Mouse (Mus musculus) hindbrain, embryonic 16.5 days (tissue): ENCODE measurements around the gene AW011738. TPM values are rescaled to one million over a fixed set of nuclear protein-coding genes. Genes with fewer than 3 reads are reported as not detected.

ENCODE experiments used
- ATAC-seq: fragments of 200-750 bp; cut with Nextera tagmentation; 2 replicates; pipeline ENCODE4 v1.8.0; 2017; ENCODE audit warnings: moderate TSS enrichment, moderate library complexity
- H3K27ac ChIP-seq: fragments of 300-500 bp; sonication (generic); 2 replicates; pipeline ENCODE4 v1.5.1; 2014; ENCODE audit warnings: low read depth, mild to moderate bottlenecking, control low read depth, low read length, moderate library complexity
- H3K27me3 ChIP-seq: fragments of 300-500 bp; sonication (generic); replicated peaks from 2 replicates; pipeline ENCODE4 v1.6.1; 2014; ENCODE audit warnings: low read length; ENCODE audit not compliant: control insufficient read depth, insufficient read depth
- H3K36me3 ChIP-seq: fragments of 300-500 bp; sonication (generic); 2 replicates; pipeline ENCODE4 v1.6.1; 2014; ENCODE audit warnings: mild to moderate bottlenecking, low read length, moderate library complexity, mixed read lengths; ENCODE audit not compliant: control insufficient read depth, insufficient read depth
- H3K4me1 ChIP-seq: fragments of 300-500 bp; sonication (generic); 2 replicates; pipeline ENCODE4 v1.6.1; 2014; ENCODE audit warnings: low read depth, low read length; ENCODE audit not compliant: control insufficient read depth, insufficient read depth
- H3K4me2 ChIP-seq: fragments of 300-500 bp; sonication (generic); 2 replicates; pipeline ENCODE4 v1.6.1; 2014; ENCODE audit warnings: mild to moderate bottlenecking, low read length, control low read depth, moderate library complexity
- H3K4me3 ChIP-seq: fragments of 300-500 bp; sonication (generic); 2 replicates; pipeline ENCODE4 v1.5.1; 2014; ENCODE audit warnings: mild to moderate bottlenecking, low read length, control low read depth, moderate library complexity
- H3K9ac ChIP-seq: fragments of 300-500 bp; sonication (generic); 2 replicates; pipeline ENCODE4 v1.6.1; 2014; ENCODE audit warnings: low read depth, mild to moderate bottlenecking, control low read depth, low read length, moderate library complexity
- H3K9me3 ChIP-seq: fragments of 300-500 bp; sonication (generic); 2 replicates; pipeline ENCODE4 v1.6.1; 2014; ENCODE audit warnings: mild to moderate bottlenecking, low read length, moderate library complexity; ENCODE audit not compliant: control insufficient read depth
- WGBS: fragments of 180-500 bp; shearing (Covaris S2); extraction: QIAGEN DNeasy Blood & Tissue Kit; methylation state at CpG from one replicate; pipeline ENCODE4 v1.1.7; 2014; 5-methylcytosine and 5-hydroxymethylcytosine counted together
- polyA plus RNA-seq: library from polyadenylated mRNA; unstranded; fragments of >200 nt; fragmentation: Nextera tagmentation; extraction: Ambion mirVana; gene quantifications from 2 replicates; pipeline ENCODE4 v1.2.1, GENCODE M21; 2015

AW011738 gene
- 3.7 and 5.3 TPM in 2 replicates for polyA plus RNA-seq

GRCm38 (mm10) chr4:156203001-156203412 lies at the start of gene AW011738:
AW011738 (plus strand) TSS chr4:156203304.
- Histone ChIP-seq H3K4me3 (peak within 1 kb of the TSS; percentile 61), H3K4me1 (peaks cover 17% of the 10 kb centered on the region), H3K4me2 (peak within 1 kb of the TSS; percentile 96), H3K36me3 (no peaks in the 10 kb centered on the region), H3K9ac (peak within 1 kb of the TSS; percentile 75), H3K9me3 (no peaks in the 10 kb centered on the region), H3K27me3 (0 out of 2 replicates have a peak, but pooled peaks cover 2% of the 10 kb centered on the region), H3K27ac (peak within 1 kb of the TSS; percentile 84)
- WGBS, result under 1% methylated on average over 33 of the region's 39 CpGs
- ATAC-seq, result peak; percentile 84

- H3K4me3 ChIP-seq, result no peak overlapping the region
- peaks cover 11% of the 10 kb centered on the region for H3K9me3 ChIP-seq
- H3K4me1 ChIP-seq, result no peaks in the 10 kb centered on the region
- no peak overlapping the region for H3K9ac ChIP-seq
- H3K27ac ChIP-seq, result no peak overlapping the region
- H3K27me3 ChIP-seq, result no peaks in the 10 kb centered on the region
- no peaks in the 10 kb centered on the region for H3K36me3 ChIP-seq
- WGBS, result 95% methylated on average over 3 of the region's 3 CpGs
- no peak for ATAC-seq
- no peak overlapping the region for H3K4me2 ChIP-seq
Measured at GRCm38 (mm10) chr4:156154771-156155170, 48.3 kb upstream of the AW011738 start.

- H3K36me3 ChIP-seq, result peaks cover 74% of the 10 kb centered on the region
- H3K27ac ChIP-seq, result no peak overlapping the region
- no peak overlapping the region for H3K4me3 ChIP-seq
- H3K27me3 ChIP-seq, result no peaks in the 10 kb centered on the region
- no peaks in the 10 kb centered on the region for H3K4me1 ChIP-seq
- H3K9me3 ChIP-seq, result no peaks in the 10 kb centered on the region
- no peak overlapping the region for H3K9ac ChIP-seq
- H3K4me2 ChIP-seq, result no peak overlapping the region
- 97% methylated on average over 9 of the region's 9 CpGs for WGBS
- ATAC-seq, result no peak
Measured at GRCm38 (mm10) chr4:156166477-156166876, 36.6 kb upstream of the AW011738 start.

GRCm38 (mm10) chr4:156168611-156169010 lies 34.5 kb upstream of the AW011738 start:
- H3K9ac ChIP-seq, result no peak overlapping the region
- H3K27ac ChIP-seq, result no peak overlapping the region
- 96% methylated on average over 8 of the region's 8 CpGs for WGBS
- no peaks in the 10 kb centered on the region for H3K27me3 ChIP-seq
- no peak for ATAC-seq
- H3K4me1 ChIP-seq, result no peaks in the 10 kb centered on the region
- no peaks in the 10 kb centered on the region for H3K9me3 ChIP-seq
- no peak overlapping the region for H3K4me2 ChIP-seq
- H3K4me3 ChIP-seq, result no peak overlapping the region
- peaks cover 85% of the 10 kb centered on the region for H3K36me3 ChIP-seq

- 97% methylated on average over 10 of the region's 10 CpGs for WGBS
- H3K9ac ChIP-seq, result no peak overlapping the region
Measured at GRCm38 (mm10) chr4:156169129-156169528, 34.0 kb upstream of the AW011738 start.

GRCm38 (mm10) chr4:156171828-156172227 lies 31.3 kb upstream of the AW011738 start:
- Histone ChIP-seq H3K27me3 (no peaks in the 10 kb centered on the region), H3K9ac (no peak overlapping the region), H3K4me2 (no peak overlapping the region), H3K4me3 (no peak overlapping the region), H3K36me3 (peaks cover 94% of the 10 kb centered on the region), H3K4me1 (no peaks in the 10 kb centered on the region), H3K9me3 (no peaks in the 10 kb centered on the region), H3K27ac (no peak overlapping the region)
- WGBS, result 95% methylated on average over 11 of the region's 11 CpGs
- ATAC-seq, result no peak

More at GRCm38 (mm10) chr4:156169129-156169528, 34.0 kb upstream of the AW011738 start:
- ATAC-seq, result 0 out of 2 replicates have a peak, but pooled peaks have one; percentile 15
- H3K27ac ChIP-seq, result no peak overlapping the region
- H3K4me2 ChIP-seq, result no peak overlapping the region
- H3K27me3 ChIP-seq, result no peaks in the 10 kb centered on the region
- H3K4me1 ChIP-seq, result no peaks in the 10 kb centered on the region
- no peaks in the 10 kb centered on the region for H3K9me3 ChIP-seq
- no peak overlapping the region for H3K4me3 ChIP-seq
- H3K36me3 ChIP-seq, result peaks cover 87% of the 10 kb centered on the region

GRCm38 (mm10) chr4:156177630-156178029 lies 25.5 kb upstream of the AW011738 start:
- Histone ChIP-seq H3K4me3 (no peak overlapping the region), H3K4me2 (no peak overlapping the region), H3K27me3 (no peaks in the 10 kb centered on the region), H3K9ac (no peak overlapping the region), H3K4me1 (peaks cover 15% of the 10 kb centered on the region), H3K9me3 (no peaks in the 10 kb centered on the region), H3K36me3 (peaks cover 65% of the 10 kb centered on the region), H3K27ac (no peak overlapping the region)
- 92% methylated on average over 9 of the region's 9 CpGs for WGBS
- no peak for ATAC-seq

- 84% methylated on average over 5 of the region's 5 CpGs for WGBS
- no peak for ATAC-seq
- H3K27me3 ChIP-seq, result no peaks in the 10 kb centered on the region
- peaks cover 7% of the 10 kb centered on the region for H3K36me3 ChIP-seq
- H3K9ac ChIP-seq, result no peak overlapping the region; the same call in 1 of the 2 replicates
- no peaks in the 10 kb centered on the region for H3K9me3 ChIP-seq
- peak overlapping the region; percentile 71 for H3K4me2 ChIP-seq
- peak overlapping the region; percentile 50 for H3K4me3 ChIP-seq
- H3K4me1 ChIP-seq, result peaks cover 68% of the 10 kb centered on the region
- no peak overlapping the region for H3K27ac ChIP-seq
Measured at GRCm38 (mm10) chr4:156183747-156184146, 19.4 kb upstream of the AW011738 start.

GRCm38 (mm10) chr4:156184291-156184954 lies 18.7 kb upstream of the AW011738 start:
- Histone ChIP-seq H3K4me1 (peaks cover 75% of the 10 kb centered on the region), H3K9ac (peak overlapping the region; percentile 83), H3K36me3 (peaks cover under 1% of the 10 kb centered on the region; the same call in 1 of the 2 replicates), H3K27me3 (no peaks in the 10 kb centered on the region), H3K27ac (peak overlapping the region; percentile 90), H3K9me3 (no peaks in the 10 kb centered on the region), H3K4me2 (peak overlapping the region; percentile 71), H3K4me3 (peak overlapping the region; percentile 50)
- peak; percentile 10; the same call in 1 of the 2 replicates for ATAC-seq
- 65% methylated on average over 7 of the region's 7 CpGs for WGBS
